Mouse (Mus musculus): ENCODE measurements around the gene Tldc1. TPM values are rescaled to one million over a fixed set of nuclear protein-coding genes. Genes with fewer than 3 reads are reported as not detected.

The Tldc1 gene
- polyA plus RNA-seq (2015; fragmentation: Nextera tagmentation; extraction: Ambion mirVana), result 17.8 and 18.1 TPM in 2 replicates

- Histone ChIP-seq H3K4me3 (ENCODE audit: low read length) (peak within 1 kb of the TSS; percentile 68), H3K36me3 (ENCODE audit: control insufficient read depth, insufficient read depth, low read length) (no peaks in the 10 kb centered on the region), H3K9me3 (ENCODE audit: control insufficient read depth, low read length) (no peaks in the 10 kb centered on the region), H3K27me3 (replicated peaks; ENCODE audit: control insufficient read depth, insufficient read depth, low read length) (no peaks in the 10 kb centered on the region), H3K4me1 (ENCODE audit: control insufficient read depth, insufficient read depth, low read length) (peaks cover 14% of the 10 kb centered on the region), H3K9ac (ENCODE audit: low read depth, low read length) (peak within 1 kb of the TSS; percentile 82), H3K4me2 (ENCODE audit: low read depth, low read length) (peak within 1 kb of the TSS; percentile 93), H3K27ac (ENCODE audit: low read length) (peak within 1 kb of the TSS; percentile 79)
- under 1% methylated on average over 18 of the region's 18 CpGs for WGBS
- peak; percentile 98 for ATAC-seq
Measured at GRCm38 (mm10) chr8:119778263-119778662, at the start of gene Tldc1. TSS of gene Tldc1 (minus strand) at chr8:119778416.

GRCm38 (mm10) chr8:119827721-119828153, 49.5 kb upstream of the Tldc1 start:
- no peaks in the 10 kb centered on the region for H3K9me3 ChIP-seq (ENCODE audit: control insufficient read depth, low read length)
- H3K27ac ChIP-seq (ENCODE audit: low read length), result peak overlapping the region; percentile 30; the same call in 1 of the 2 replicates
- 29% methylated on average over 4 of the region's 4 CpGs for WGBS
- ATAC-seq, result no peak
- H3K9ac ChIP-seq (ENCODE audit: low read depth, low read length), result peak overlapping the region; percentile 21; the same call in 1 of the 2 replicates
- no peaks in the 10 kb centered on the region for H3K36me3 ChIP-seq (ENCODE audit: control insufficient read depth, insufficient read depth, low read length)
- H3K4me3 ChIP-seq (ENCODE audit: low read length), result no peak overlapping the region
- H3K4me2 ChIP-seq (ENCODE audit: low read depth, low read length), result no peak overlapping the region
- peaks cover 73% of the 10 kb centered on the region for H3K4me1 ChIP-seq (ENCODE audit: control insufficient read depth, insufficient read depth, low read length)
- H3K27me3 ChIP-seq (replicated peaks; ENCODE audit: control insufficient read depth, insufficient read depth, low read length), result no peaks in the 10 kb centered on the region

- Histone ChIP-seq H3K9me3 (ENCODE audit: control insufficient read depth, low read length) (no peaks in the 10 kb centered on the region), H3K4me3 (ENCODE audit: low read length) (no peak overlapping the region), H3K27me3 (replicated peaks; ENCODE audit: control insufficient read depth, insufficient read depth, low read length) (no peaks in the 10 kb centered on the region), H3K4me1 (ENCODE audit: control insufficient read depth, insufficient read depth, low read length) (peaks cover 65% of the 10 kb centered on the region), H3K27ac (ENCODE audit: low read length) (no peak overlapping the region), H3K9ac (ENCODE audit: low read depth, low read length) (0 out of 2 replicates have a peak overlapping the region, but pooled peaks have one; percentile 6), H3K36me3 (ENCODE audit: control insufficient read depth, insufficient read depth, low read length) (no peaks in the 10 kb centered on the region), H3K4me2 (ENCODE audit: low read depth, low read length) (no peak overlapping the region)
- 65% methylated on average over 5 of the region's 5 CpGs for WGBS
- ATAC-seq, result no peak
Measured at GRCm38 (mm10) chr8:119826982-119827381, 48.8 kb upstream of the Tldc1 start.

GRCm38 (mm10) chr8:119825950-119826730, 47.9 kb upstream of the Tldc1 start:
- no peaks in the 10 kb centered on the region for H3K27me3 ChIP-seq (replicated peaks; ENCODE audit: control insufficient read depth, insufficient read depth, low read length)
- peaks cover 3% of the 10 kb centered on the region; the same call in 1 of the 2 replicates for H3K36me3 ChIP-seq (ENCODE audit: control insufficient read depth, insufficient read depth, low read length)
- H3K4me3 ChIP-seq (ENCODE audit: low read length), result no peak overlapping the region
- WGBS, result 77% methylated on average over 19 of the region's 19 CpGs
- H3K9me3 ChIP-seq (ENCODE audit: control insufficient read depth, low read length), result no peaks in the 10 kb centered on the region
- ATAC-seq, result no peak
- 0 out of 2 replicates have a peak overlapping the region, but pooled peaks have one; percentile 24 for H3K27ac ChIP-seq (ENCODE audit: low read length)
- H3K4me1 ChIP-seq (ENCODE audit: control insufficient read depth, insufficient read depth, low read length), result peaks cover 57% of the 10 kb centered on the region
- H3K4me2 ChIP-seq (ENCODE audit: low read depth, low read length), result no peak overlapping the region
- H3K9ac ChIP-seq (ENCODE audit: low read depth, low read length), result no peak overlapping the region

GRCm38 (mm10) chr8:119824809-119825273, 46.6 kb upstream of the Tldc1 start:
- Histone ChIP-seq H3K9me3 (ENCODE audit: control insufficient read depth, low read length) (no peaks in the 10 kb centered on the region), H3K9ac (ENCODE audit: low read depth, low read length) (no peak overlapping the region; the same call in 1 of the 2 replicates), H3K4me3 (ENCODE audit: low read length) (no peak overlapping the region), H3K36me3 (ENCODE audit: control insufficient read depth, insufficient read depth, low read length) (peaks cover 8% of the 10 kb centered on the region), H3K27ac (ENCODE audit: low read length) (peak overlapping the region; percentile 35; the same call in 1 of the 2 replicates), H3K4me1 (ENCODE audit: control insufficient read depth, insufficient read depth, low read length) (peaks cover 44% of the 10 kb centered on the region), H3K4me2 (ENCODE audit: low read depth, low read length) (no peak overlapping the region), H3K27me3 (replicated peaks; ENCODE audit: control insufficient read depth, insufficient read depth, low read length) (no peaks in the 10 kb centered on the region)
- WGBS, result 65% methylated on average over 11 of the region's 11 CpGs
- no peak for ATAC-seq

- H3K27ac ChIP-seq (ENCODE audit: low read length), result no peak overlapping the region
- H3K36me3 ChIP-seq (ENCODE audit: control insufficient read depth, insufficient read depth, low read length), result peaks cover 8% of the 10 kb centered on the region
- no peaks in the 10 kb centered on the region for H3K9me3 ChIP-seq (ENCODE audit: control insufficient read depth, low read length)
- peaks cover 36% of the 10 kb centered on the region for H3K4me1 ChIP-seq (ENCODE audit: control insufficient read depth, insufficient read depth, low read length)
- no peak overlapping the region for H3K9ac ChIP-seq (ENCODE audit: low read depth, low read length)
- no peak overlapping the region for H3K4me3 ChIP-seq (ENCODE audit: low read length)
- 80% methylated on average over 4 of the region's 4 CpGs for WGBS
- ATAC-seq, result no peak
- H3K27me3 ChIP-seq (replicated peaks; ENCODE audit: control insufficient read depth, insufficient read depth, low read length), result no peaks in the 10 kb centered on the region
- no peak overlapping the region for H3K4me2 ChIP-seq (ENCODE audit: low read depth, low read length)
Measured at GRCm38 (mm10) chr8:119824100-119824499, 45.9 kb upstream of the Tldc1 start.

- Histone ChIP-seq H3K27me3 (replicated peaks; ENCODE audit: control insufficient read depth, insufficient read depth, low read length) (no peaks in the 10 kb centered on the region), H3K27ac (ENCODE audit: low read length) (no peak overlapping the region), H3K4me3 (ENCODE audit: low read length) (no peak overlapping the region), H3K4me1 (ENCODE audit: control insufficient read depth, insufficient read depth, low read length) (peaks cover 35% of the 10 kb centered on the region), H3K36me3 (ENCODE audit: control insufficient read depth, insufficient read depth, low read length) (peaks cover 8% of the 10 kb centered on the region), H3K9me3 (ENCODE audit: control insufficient read depth, low read length) (no peaks in the 10 kb centered on the region), H3K4me2 (ENCODE audit: low read depth, low read length) (no peak overlapping the region), H3K9ac (ENCODE audit: low read depth, low read length) (no peak overlapping the region)
- 90% methylated on average over 9 of the region's 9 CpGs for WGBS
- no peak for ATAC-seq
Measured at GRCm38 (mm10) chr8:119823278-119823677, 45.1 kb upstream of the Tldc1 start.

- no peak overlapping the region for H3K4me3 ChIP-seq (ENCODE audit: low read length)
- 92% methylated on average over 6 of the region's 6 CpGs for WGBS
- no peak for ATAC-seq
Measured at GRCm38 (mm10) chr8:119821691-119822090, 43.5 kb upstream of the Tldc1 start.

GRCm38 (mm10) chr8:119819976-119820375, 41.8 kb upstream of the Tldc1 start:
- Histone ChIP-seq H3K4me1 (ENCODE audit: control insufficient read depth, insufficient read depth, low read length) (peaks cover 25% of the 10 kb centered on the region), H3K27ac (ENCODE audit: low read length) (no peak overlapping the region), H3K27me3 (replicated peaks; ENCODE audit: control insufficient read depth, insufficient read depth, low read length) (no peaks in the 10 kb centered on the region), H3K9ac (ENCODE audit: low read depth, low read length) (no peak overlapping the region), H3K4me3 (ENCODE audit: low read length) (no peak overlapping the region), H3K9me3 (ENCODE audit: control insufficient read depth, low read length) (no peaks in the 10 kb centered on the region), H3K4me2 (ENCODE audit: low read depth, low read length) (no peak overlapping the region), H3K36me3 (ENCODE audit: control insufficient read depth, insufficient read depth, low read length) (peaks cover 10% of the 10 kb centered on the region)
- WGBS, result 91% methylated on average over 8 of the region's 8 CpGs
- ATAC-seq, result no peak

More at GRCm38 (mm10) chr8:119821691-119822090, 43.5 kb upstream of the Tldc1 start:
- Histone ChIP-seq H3K27ac (ENCODE audit: low read length) (no peak overlapping the region), H3K4me2 (ENCODE audit: low read depth, low read length) (no peak overlapping the region), H3K4me1 (ENCODE audit: control insufficient read depth, insufficient read depth, low read length) (peaks cover 31% of the 10 kb centered on the region), H3K27me3 (replicated peaks; ENCODE audit: control insufficient read depth, insufficient read depth, low read length) (no peaks in the 10 kb centered on the region), H3K9ac (ENCODE audit: low read depth, low read length) (no peak overlapping the region), H3K9me3 (ENCODE audit: control insufficient read depth, low read length) (no peaks in the 10 kb centered on the region), H3K36me3 (ENCODE audit: control insufficient read depth, insufficient read depth, low read length) (peaks cover 8% of the 10 kb centered on the region)
